Mouse (Mus musculus) monocyte, adult 5-6 weeks (primary cell): Measurements from ENCODE around the gene Gm5615. TPM values are rescaled to one million over a fixed set of nuclear protein-coding genes. Genes with fewer than 3 reads are reported as not detected.

ENCODE experiments used
- ATAC-seq: fragments of 153-309, 156-312 bp; replicated peaks from 2 replicates; pipeline ENCODE4 v1.8.0; 2017; ENCODE audit warnings: mild to moderate bottlenecking; ENCODE audit not compliant: low TSS enrichment, insufficient number of reproducible peaks, severe bottlenecking, poor library complexity, low FRiP score
- total RNA-seq: library from RNA; stranded (forward); fragments of 200-1000, 200-491, 200-594 nt; gene quantifications from 3 replicates; pipeline ENCODE4 v1.2.3, GENCODE M21; 2017

Gene Gm5615
- not detected in 3 replicates for total RNA-seq

DNA sequence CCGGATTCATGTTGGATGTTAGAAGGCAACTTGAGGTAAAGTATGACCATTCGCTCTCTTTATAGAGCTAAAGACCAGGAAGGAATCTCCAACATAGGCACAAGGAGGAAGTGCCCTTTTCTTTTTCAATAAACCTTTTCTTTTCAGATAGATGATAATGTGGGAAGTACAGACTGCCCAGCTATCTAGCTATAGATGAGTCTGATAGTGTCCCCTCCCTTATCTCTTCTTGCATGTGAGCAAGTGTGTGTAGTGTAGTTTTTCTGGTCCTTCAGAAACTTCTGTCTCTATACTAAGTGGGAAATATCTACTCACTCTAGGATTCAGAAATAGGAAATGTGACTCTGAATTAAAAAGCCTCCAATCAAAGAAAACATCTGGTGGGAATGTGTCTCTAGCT, at the start of gene Gm5615:
Gm5615 (minus strand) TSS at position 101 of the 400 bp plus-strand sequence.
- ATAC-seq, result no peak

DNA sequence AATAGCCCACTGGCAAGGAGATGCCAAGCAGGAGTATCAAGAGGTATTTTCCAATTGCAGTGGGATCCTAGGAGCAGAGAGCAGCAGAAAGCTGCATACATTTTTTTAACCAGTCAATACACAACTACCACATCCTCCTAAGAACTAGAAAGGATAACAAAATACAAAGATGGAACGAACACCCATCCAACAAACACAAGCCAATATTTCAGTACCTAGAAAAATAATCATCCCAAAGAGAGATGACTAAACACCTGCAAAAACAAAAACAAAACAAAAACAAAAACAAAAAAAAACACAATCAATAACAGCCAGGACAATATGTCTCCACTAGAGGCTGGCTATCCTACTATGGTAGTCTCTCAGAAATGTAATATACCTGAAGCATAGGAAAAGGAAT, 40.8 kb upstream of the Gm5615 start, which contains the start of gene Gm17689:
Gm17689 (minus strand) TSS at position 101 of the 400 bp plus-strand sequence.
- ATAC-seq, result no peak

- no peak for ATAC-seq
These were observed 37.6 kb downstream of the Gm5615 start for GRCm38 (mm10) chr9:36504211-36504610.

DNA sequence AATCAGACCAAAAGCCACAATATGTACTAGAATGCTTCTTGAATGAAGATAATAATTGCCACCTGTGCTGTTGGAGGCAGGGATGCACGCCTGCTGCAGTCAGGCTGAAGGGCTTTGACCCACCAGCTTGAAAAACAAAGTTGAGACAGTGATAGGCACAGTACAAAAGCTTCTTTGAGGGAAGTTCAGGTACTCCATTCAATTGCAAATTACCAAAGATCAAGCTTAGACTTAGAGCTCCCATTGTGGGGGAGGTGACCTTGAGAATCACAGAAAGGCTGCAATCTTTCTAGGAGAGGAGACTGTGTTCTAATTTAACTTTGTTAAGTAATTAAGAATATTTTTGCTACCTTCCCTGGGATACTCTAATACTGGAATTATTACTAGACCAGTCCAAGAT, 45.9 kb downstream of the Gm5615 start:
- no peak for ATAC-seq

DNA sequence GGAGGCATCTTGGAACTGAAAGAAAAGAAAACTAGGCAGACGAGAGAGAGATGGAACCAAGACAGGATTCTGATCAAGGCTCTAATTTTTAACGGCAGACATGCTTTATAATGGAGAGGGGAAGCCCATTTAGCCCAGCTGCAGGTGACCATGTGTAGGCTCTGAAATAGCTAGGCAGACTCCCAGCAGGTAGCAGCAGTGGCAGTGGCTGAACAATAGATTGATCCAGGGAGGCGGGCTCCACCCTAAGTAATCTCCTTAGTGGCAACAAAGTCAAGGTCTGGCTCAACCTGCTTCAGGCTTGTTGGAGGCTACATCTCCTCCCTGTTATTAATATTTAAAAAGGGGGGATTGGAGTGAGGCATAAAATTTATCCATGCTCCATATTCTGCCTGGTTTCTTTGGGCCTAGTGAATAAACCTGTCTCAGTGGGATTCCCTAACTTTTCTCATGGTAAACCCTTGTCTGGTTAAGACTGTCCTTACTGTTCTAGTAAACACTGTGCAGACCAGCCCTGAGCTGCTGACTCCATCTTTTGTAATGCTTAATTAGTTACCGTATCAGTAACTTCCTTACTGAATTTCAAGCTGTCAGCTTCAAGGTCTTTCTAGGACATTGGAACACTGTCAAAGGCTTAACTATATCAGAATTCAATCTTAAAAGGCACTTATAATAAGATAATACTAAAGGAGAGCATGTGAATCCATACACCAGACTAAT, 47.1 kb downstream of the Gm5615 start:
- no peak for ATAC-seq

Other genes starting within 250 kb of the Gm5615 start
- gene Gm7257, start 110.1 kb downstream of the Gm5615 start, total RNA-seq, result not detected in 3 replicates
- not detected in 3 replicates for gene Gm9513, start 66.3 kb downstream of the Gm5615 start, total RNA-seq
- gene Gm17689, start 40.7 kb upstream of the Gm5615 start, total RNA-seq, result not detected in 3 replicates
- gene A630095E13Rik, start 101.4 kb upstream of the Gm5615 start, total RNA-seq, result not detected in 3 replicates
- not detected in 3 replicates for gene Acrv1, start 151.3 kb upstream of the Gm5615 start, total RNA-seq
- 1.1 to 14.1 TPM (median 2.5 TPM) in 3 replicates for gene Chek1, start 185.1 kb upstream of the Gm5615 start, total RNA-seq
- 170 to 460 TPM (median 306 TPM) in 3 replicates for gene Stt3a, start 225.7 kb upstream of the Gm5615 start, total RNA-seq